Mouse (Mus musculus) CH12.LX (cell line): ENCODE results near the gene Moap1.

Source experiments
- CTCF ChIP-seq, 2 experiments: IDR thresholded peaks in 1 of 2; conservative IDR thresholded peaks in 1 of 2; 2 replicates each; pipeline ENCODE4 v1.5.1; 2011 to 2012; ENCODE audit warnings: low read depth in 2 of 2, low read length in 2 of 2, improper control_type of control experiment in 1 of 2, inconsistent platforms in 1 of 2, mild to moderate bottlenecking in 1 of 2, moderate library complexity in 1 of 2
- EP300 ChIP-seq: IDR thresholded peaks from 2 replicates; pipeline ENCODE4 v1.6.1; 2011; ENCODE audit warnings: low read length, improper control_type of control experiment
- MAZ ChIP-seq: IDR thresholded peaks from 2 replicates; pipeline ENCODE4 v1.6.1; 2012; ENCODE audit warnings: low read depth, mild to moderate bottlenecking, inconsistent platforms, low read length, improper control_type of control experiment, moderate library complexity

GRCm38 (mm10) chr12:102725146-102725545 is 18.3 kb downstream of the Moap1 start:
- TF ChIP-seq EP300, result no peak
- no peak for TF ChIP-seq CTCF (conservative IDR thresholded peaks at IDR 0.05 in 1 of 2, IDR thresholded peaks at IDR 0.05 in 1 of 2; ENCODE audit: low read depth in 2 of 2, low read length in 2 of 2)
- no peak for TF ChIP-seq MAZ
